Mouse (Mus musculus) 416B (cell line): ENCODE results near the gene Zfp777.

Experiments
- DNase-seq: peaks from one replicate; pipeline ENCODE4 v3.0.0; 2011; ENCODE audit warnings: low read depth

The Zfp777 gene

GRCm38 (mm10) chr6:48025905-48026660 is 22.6 kb downstream of the Zfp777 start:
- DNase-seq = no peak

DNA sequence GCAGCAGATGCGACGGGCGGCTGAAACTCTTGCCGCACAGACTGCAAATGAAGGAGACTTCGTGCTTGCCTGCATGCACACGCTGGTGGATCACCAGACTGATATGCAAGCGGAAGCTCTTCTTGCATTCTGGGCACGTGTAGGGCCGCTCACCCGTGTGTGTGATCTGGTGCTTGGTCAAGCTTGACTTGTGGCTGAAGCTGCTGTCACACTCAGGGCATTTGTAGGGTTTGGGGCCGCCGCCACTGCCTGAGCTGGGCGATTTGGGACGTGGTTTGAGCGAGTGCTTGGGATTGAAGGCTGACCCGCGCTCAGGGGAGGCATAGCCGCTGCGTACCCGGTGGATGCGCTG is 23.7 kb downstream of the Zfp777 start:
- no peak for DNase-seq

DNA sequence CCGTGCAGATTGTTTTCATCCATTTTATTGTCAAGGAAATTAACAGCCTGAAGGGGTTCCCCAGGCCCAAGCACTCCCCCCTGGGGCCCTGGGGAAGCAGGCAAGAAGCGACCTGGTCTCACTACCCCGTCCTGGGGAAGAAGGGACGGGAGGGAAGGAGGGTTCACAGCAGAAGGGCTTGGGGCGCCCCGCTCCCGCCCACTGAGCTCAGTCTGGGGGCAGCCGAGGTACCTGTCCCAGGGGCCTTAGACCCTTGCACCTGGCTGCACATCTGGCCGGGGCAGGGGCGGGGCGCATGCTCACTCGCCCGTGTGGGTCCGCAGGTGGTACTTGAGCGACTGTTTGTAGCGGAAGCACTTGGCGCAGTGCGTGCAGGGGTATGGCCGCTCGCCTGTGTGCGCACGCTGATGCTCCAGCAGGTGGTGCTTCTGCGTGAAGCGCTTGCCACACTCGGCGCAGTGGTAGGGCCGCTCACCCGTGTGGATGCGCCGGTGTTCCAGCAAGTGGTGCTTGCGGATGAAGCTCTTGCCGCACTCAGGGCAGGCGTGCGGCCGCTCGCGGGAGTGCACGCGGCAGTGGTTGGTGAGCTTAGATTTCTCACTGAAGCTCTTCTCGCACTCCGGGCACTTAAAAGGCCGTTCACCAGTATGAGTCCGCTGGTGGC is 24.2 kb downstream of the Zfp777 start:
- no peak for DNase-seq

DNA sequence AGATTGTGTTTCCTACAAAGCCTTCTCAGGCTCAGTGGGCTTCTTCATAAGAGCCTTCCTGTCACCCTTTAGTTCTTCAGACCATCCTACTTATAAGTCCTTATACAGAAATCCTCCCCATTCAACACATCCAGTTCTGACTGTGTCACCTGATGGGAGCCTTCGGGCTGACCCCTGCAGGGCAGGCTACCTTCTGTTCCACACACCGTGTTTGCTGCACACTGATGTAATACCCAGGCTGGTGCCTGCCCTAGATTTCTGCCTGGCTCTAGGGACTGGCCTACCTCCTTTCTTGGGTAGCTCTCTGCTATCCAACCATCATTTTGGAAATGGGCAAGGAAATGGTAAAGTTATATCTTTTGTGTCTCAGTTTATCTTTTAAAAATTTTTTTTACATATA is 26.0 kb downstream of the Zfp777 start:
- DNase-seq = no peak

DNA sequence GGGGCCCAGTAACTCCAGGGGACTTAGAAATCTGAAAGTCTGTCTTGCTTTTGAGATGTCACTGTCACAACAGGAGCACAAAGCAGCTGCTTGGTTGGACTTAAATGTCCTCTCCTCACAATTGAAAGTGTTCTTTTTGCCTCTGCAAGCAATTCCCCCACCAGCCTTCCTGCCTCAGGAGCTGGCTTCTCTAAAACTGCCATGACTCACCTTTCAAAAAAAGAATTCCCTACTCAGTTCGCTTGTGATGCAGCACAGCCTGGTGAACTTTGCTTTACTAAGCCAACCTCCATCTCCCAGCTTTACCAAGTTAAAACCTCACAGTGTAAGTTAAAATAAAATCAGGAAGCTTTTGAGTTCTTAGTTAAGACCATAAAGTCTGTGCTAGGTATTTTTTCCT is 27.0 kb downstream of the Zfp777 start:
- no peak for DNase-seq

GRCm38 (mm10) chr6:48020006-48020405 is 28.7 kb downstream of the Zfp777 start:
- no peak for DNase-seq

DNA sequence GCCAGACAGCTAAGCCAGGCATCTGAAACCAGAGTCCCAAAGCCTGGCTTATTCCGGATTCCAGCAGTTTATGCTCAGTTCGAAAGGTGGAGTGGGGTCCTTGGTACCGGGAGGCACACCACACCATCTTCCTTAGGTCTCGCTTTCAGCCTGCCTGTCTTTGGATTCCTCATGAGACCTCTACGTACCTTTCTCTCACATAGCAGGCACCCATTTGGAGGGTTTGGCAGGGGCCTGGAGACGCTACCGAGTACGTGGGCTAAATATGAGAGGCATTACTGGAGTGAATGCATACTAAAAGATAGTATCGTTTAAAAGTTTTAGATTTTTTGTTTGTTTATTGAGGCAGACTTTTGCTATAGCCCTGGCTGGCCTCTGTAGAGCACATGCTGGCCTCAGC is 31.9 kb downstream of the Zfp777 start:
- no peak for DNase-seq

DNA sequence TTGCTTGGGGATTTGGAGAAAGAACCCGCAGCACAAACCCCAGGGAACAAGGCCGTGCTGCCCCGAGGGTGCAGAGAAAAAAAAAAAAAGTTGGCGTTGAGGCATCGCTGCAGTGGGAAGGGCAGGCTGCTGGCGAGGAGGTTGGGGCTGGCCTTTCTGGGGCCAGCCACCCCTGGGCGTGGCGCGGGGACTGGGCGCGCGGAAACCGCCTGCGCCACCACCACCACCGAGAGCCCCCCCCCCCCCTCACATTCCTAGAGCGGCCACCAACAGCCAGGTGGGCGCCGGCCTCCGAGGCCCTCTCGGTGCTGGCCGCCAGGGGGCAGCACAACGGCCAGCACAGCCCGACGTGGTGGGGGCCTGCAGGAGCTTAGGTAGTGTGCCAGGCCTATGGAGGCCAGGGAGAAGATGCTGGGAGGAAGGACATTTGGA is 32.6 kb downstream of the Zfp777 start:
- peak; percentile 86 for DNase-seq

GRCm38 (mm10) chr6:48010727-48011126 is 38.0 kb downstream of the Zfp777 start:
- no peak for DNase-seq

- no peak for DNase-seq
Measured at GRCm38 (mm10) chr6:47995661-47996060, 53.0 kb downstream of the Zfp777 start.

DNA sequence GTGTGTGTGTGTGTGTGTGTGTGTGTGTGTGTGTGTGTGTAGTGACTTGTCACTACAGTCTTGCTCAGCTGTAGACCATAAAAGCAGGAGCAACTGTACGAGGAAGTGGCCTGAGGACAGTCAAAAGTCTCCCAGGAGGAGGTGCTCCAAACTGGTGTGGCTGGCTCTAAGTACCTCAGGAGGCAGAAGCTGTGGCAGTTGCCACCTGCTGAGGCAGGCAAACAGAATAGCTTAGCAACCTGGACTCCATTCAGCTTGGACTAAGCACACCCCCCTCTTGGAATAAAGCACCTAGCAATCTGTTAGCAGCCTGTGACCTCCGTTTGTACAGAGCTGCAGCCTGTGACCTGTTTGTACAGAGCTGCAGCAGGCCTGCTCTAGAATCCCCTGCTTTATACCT is 64.8 kb downstream of the Zfp777 start:
- no peak for DNase-seq

DNA sequence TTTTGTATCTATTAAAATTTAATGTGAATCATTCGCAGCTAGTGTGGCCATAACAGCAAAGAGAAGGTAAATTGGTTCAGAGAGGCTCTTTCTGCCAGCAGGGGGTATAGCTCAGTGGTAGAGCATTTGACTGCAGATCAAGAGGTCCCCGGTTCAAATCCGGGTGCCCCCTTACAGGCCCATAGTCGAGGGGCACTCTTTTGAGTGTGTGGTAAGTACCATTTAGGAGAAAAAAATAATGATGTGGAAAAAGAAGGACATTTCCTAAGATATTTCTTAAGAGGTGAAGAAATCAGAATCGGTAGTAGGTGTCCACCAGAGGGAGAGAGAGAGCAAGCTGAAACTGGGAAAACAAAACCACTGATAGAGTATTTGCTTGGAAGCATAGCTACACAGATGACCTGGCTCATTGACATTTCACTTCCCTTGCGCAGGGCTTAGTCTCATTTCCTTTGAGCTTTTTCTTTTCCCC is 69.8 kb downstream of the Zfp777 start:
- peak; percentile 97 for DNase-seq

DNA sequence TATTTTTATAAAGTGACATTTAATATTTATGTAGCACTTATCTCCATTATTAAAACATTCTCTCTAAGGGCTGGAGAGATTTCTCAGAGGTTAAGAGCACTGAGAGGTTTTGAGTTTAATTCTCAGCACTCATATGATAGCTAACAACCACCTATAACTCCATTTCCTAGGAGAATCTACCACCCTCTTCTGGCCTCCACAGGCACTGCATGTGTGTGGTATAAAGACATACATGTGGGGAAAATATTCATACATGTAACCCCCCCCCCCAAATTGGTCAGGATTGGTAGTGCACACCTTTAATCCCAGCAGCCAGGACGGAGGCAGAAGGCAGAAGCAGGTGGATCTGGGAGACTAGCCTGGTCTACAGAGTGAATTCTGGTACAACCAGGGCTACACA is 74.1 kb downstream of the Zfp777 start:
- DNase-seq = peak; percentile 51
